Mouse (Mus musculus) activated CD4-positive, CD25-positive, alpha-beta regulatory T cell, adult 4 months (primary cell): ENCODE measurements around the gene Samm50. TPM values are rescaled to one million over a fixed set of nuclear protein-coding genes. Genes with fewer than 3 reads are reported as not detected.

Source experiments
- ATAC-seq: one replicate; pipeline ENCODE4 v1.8.0; 2017
- polyA plus RNA-seq, 2 experiments: library from polyadenylated mRNA; unstranded; fragments of 100-300 nt; shearing (Covaris generic); gene quantifications; one replicate each; pipeline ENCODE4 v1.2.1; 2017

Samm50 gene
- polyA plus RNA-seq, 2 experiments from 2014 or later, result 44.6 to 47.6 TPM

- ATAC-seq, result no peak
Measured at GRCm38 (mm10) chr15:84238991-84239401, 47.0 kb downstream of the Samm50 start.

- ATAC-seq, result no peak
Measured at GRCm38 (mm10) chr15:84241520-84241919, 49.5 kb downstream of the Samm50 start.

GRCm38 (mm10) chr15:84245104-84245503 is 53.1 kb downstream of the Samm50 start:
- ATAC-seq, result no peak

GRCm38 (mm10) chr15:84246195-84246594 is 54.2 kb downstream of the Samm50 start:
- ATAC-seq, result no peak

- no peak for ATAC-seq
Measured at GRCm38 (mm10) chr15:84247309-84247708, 55.3 kb downstream of the Samm50 start.

GRCm38 (mm10) chr15:84251227-84251626 is 59.2 kb downstream of the Samm50 start:
- ATAC-seq, result no peak

- ATAC-seq, result no peak
Measured at GRCm38 (mm10) chr15:84252645-84253044, 60.6 kb downstream of the Samm50 start.

- ATAC-seq, result no peak
Measured at GRCm38 (mm10) chr15:84253757-84254156, 61.7 kb downstream of the Samm50 start.

- ATAC-seq, result no peak
Measured at GRCm38 (mm10) chr15:84254387-84254786, 62.3 kb downstream of the Samm50 start.

- ATAC-seq, result no peak
Measured at GRCm38 (mm10) chr15:84256254-84256850, 64.3 kb downstream of the Samm50 start.

GRCm38 (mm10) chr15:84256864-84257263 is 64.8 kb downstream of the Samm50 start:
- no peak for ATAC-seq

- no peak for ATAC-seq
Measured at GRCm38 (mm10) chr15:84258602-84259355, 66.7 kb downstream of the Samm50 start.

GRCm38 (mm10) chr15:84260123-84260822 is 68.2 kb downstream of the Samm50 start:
- no peak for ATAC-seq

- ATAC-seq, result no peak
Measured at GRCm38 (mm10) chr15:84262630-84263029, 70.6 kb downstream of the Samm50 start.

- no peak for ATAC-seq
Measured at GRCm38 (mm10) chr15:84263573-84263972, 71.5 kb downstream of the Samm50 start.

GRCm38 (mm10) chr15:84265141-84265540 is 73.1 kb downstream of the Samm50 start:
- ATAC-seq, result no peak

GRCm38 (mm10) chr15:84266290-84266689 is 74.2 kb downstream of the Samm50 start:
- no peak for ATAC-seq

Other genes starting within 250 kb of the Samm50 start
- not detected for gene Efcab6, start 126.9 kb upstream of the Samm50 start, polyA plus RNA-seq
- gene Sult4a1, start 86.5 kb upstream of the Samm50 start, polyA plus RNA-seq, result not detected
- not detected for gene Pnpla5, start 69.1 kb upstream of the Samm50 start, polyA plus RNA-seq
- gene Pnpla3, start 24.4 kb upstream of the Samm50 start, polyA plus RNA-seq, result not detected
- 1 to 10 TPM in 1 of 2 experiments, not detected in 1; 1.9 TPM for gene Parvb, start 39.8 kb downstream of the Samm50 start, polyA plus RNA-seq
- 10 to 100 TPM; 63.7 to 99.5 TPM for gene Parvg, start 131.8 kb downstream of the Samm50 start, polyA plus RNA-seq